Mouse (Mus musculus) heart, postnatal 4 days (tissue): Measurements from ENCODE around the gene Wnt8b. TPM values are rescaled to one million over a fixed set of nuclear protein-coding genes. Genes with fewer than 3 reads are reported as not detected.

Experiments
- total RNA-seq, 2 experiments: library from RNA; stranded (reverse); gene quantifications; 2 replicates each; pipeline ENCODE4 v1.2.3; 2021

The Wnt8b gene
- total RNA-seq, 2 experiments from 2014 or later: not detected

Other genes starting within 250 kb of the Wnt8b start
- 10 to 100 TPM; 78.1 to 82.1 TPM for gene Scd2, start 199.8 kb upstream of the Wnt8b start, total RNA-seq
- 10 to 100 TPM; 47.7 to 52.4 TPM for gene Scd4, start 160.4 kb upstream of the Wnt8b start, total RNA-seq
- gene Scd1, start 85.6 kb upstream of the Wnt8b start, total RNA-seq: 10 to 100 TPM; 12.3 to 12.9 TPM
- 1 to 10 TPM; 3.9 to 4.2 TPM for gene Sec31b, start 52.4 kb downstream of the Wnt8b start, total RNA-seq
- not detected for gene Gm20538, start 59.4 kb downstream of the Wnt8b start, total RNA-seq
- 1,000 to 10,000 TPM; 1,200 to 1,283 TPM for gene Ndufb8, start 62.0 kb downstream of the Wnt8b start, total RNA-seq
- gene Hif1an, start 69.4 kb downstream of the Wnt8b start, total RNA-seq: 10 to 100 TPM; 43.7 to 44.5 TPM